Mouse (Mus musculus) heart, embryonic 11.5 days (tissue): ENCODE measurements around the gene Dntt. TPM values are rescaled to one million over a fixed set of nuclear protein-coding genes. Genes with fewer than 3 reads are reported as not detected.

Source experiments
- ATAC-seq: fragments of 200-750 bp; cut with Nextera tagmentation; replicated peaks from 2 replicates; pipeline ENCODE4 v1.8.0; 2017; ENCODE audit warnings: moderate library complexity; ENCODE audit not compliant: insufficient number of reproducible peaks, low FRiP score, low TSS enrichment
- H3K27ac ChIP-seq: fragments of 300-500 bp; sonication (generic); 2 replicates; pipeline ENCODE4 v1.5.1; 2014; ENCODE audit warnings: mild to moderate bottlenecking, low read depth, low read length
- H3K27me3 ChIP-seq: fragments of 300-500 bp; sonication (generic); 2 replicates; pipeline ENCODE4 v1.6.1; 2014; ENCODE audit warnings: mild to moderate bottlenecking, low read length, mixed read lengths; ENCODE audit not compliant: control insufficient read depth, insufficient read depth
- H3K36me3 ChIP-seq: fragments of 300-500 bp; sonication (generic); 2 replicates; pipeline ENCODE4 v1.6.1; 2014; ENCODE audit warnings: mild to moderate bottlenecking, low read length, moderate library complexity, mixed read lengths; ENCODE audit not compliant: control insufficient read depth, insufficient read depth
- H3K4me1 ChIP-seq: fragments of 300-500 bp; sonication (generic); 2 replicates; pipeline ENCODE4 v1.6.1; 2014; ENCODE audit warnings: low read length; ENCODE audit not compliant: control insufficient read depth, insufficient read depth
- H3K4me2 ChIP-seq: fragments of 300-500 bp; sonication (generic); 2 replicates; pipeline ENCODE4 v1.6.1; 2014; ENCODE audit warnings: mild to moderate bottlenecking, moderate library complexity
- H3K4me3 ChIP-seq: fragments of 300-500 bp; sonication (generic); 2 replicates; pipeline ENCODE4 v1.5.1; 2014; ENCODE audit warnings: low read depth, low read length
- H3K9ac ChIP-seq: fragments of 300-500 bp; sonication (generic); 2 replicates; pipeline ENCODE4 v1.6.1; 2014; ENCODE audit warnings: mild to moderate bottlenecking, low read depth, low read length, moderate library complexity
- H3K9me3 ChIP-seq: fragments of 300-500 bp; sonication (generic); replicated peaks from 2 replicates; pipeline ENCODE4 v1.6.1; 2016; ENCODE audit warnings: low read length; ENCODE audit not compliant: control insufficient read depth
- WGBS: fragments of 180-500 bp; shearing (Covaris S2); extraction: QIAGEN DNeasy Blood & Tissue Kit; methylation state at CpG from one replicate; pipeline ENCODE4 v1.1.7; 2014; ENCODE audit not compliant: insufficient replicate concordance; 5-methylcytosine and 5-hydroxymethylcytosine counted together
- polyA plus RNA-seq: library from polyadenylated mRNA; unstranded; fragments of >200 nt; fragmentation: Nextera tagmentation; extraction: Ambion mirVana; gene quantifications from 2 replicates; pipeline ENCODE4 v1.2.1, GENCODE M21; 2014

The Dntt gene
- polyA plus RNA-seq, 1 experiment from 2014 or later: not detected

- 0 out of 2 replicates have a peak, but pooled peaks cover 3% of the 10 kb centered on the region for H3K27me3 ChIP-seq
- H3K4me1 ChIP-seq: no peaks in the 10 kb centered on the region
- H3K4me2 ChIP-seq: no peak overlapping the region
- 87% methylated on average over 7 of the region's 7 CpGs for WGBS
- no peak overlapping the region for H3K27ac ChIP-seq
- H3K36me3 ChIP-seq: no peaks in the 10 kb centered on the region
- no peaks in the 10 kb centered on the region for H3K9me3 ChIP-seq
- ATAC-seq: no peak
- no peak overlapping the region for H3K4me3 ChIP-seq
- no peak overlapping the region for H3K9ac ChIP-seq
These were observed 79.6 kb downstream of the Dntt start for GRCm38 (mm10) chr19:41108666-41109065.

Other genes with a start within 250 kb of the Dntt start
- 8.5 and 11.9 TPM in 2 replicates for gene Ccnj, start 198.0 kb upstream of the Dntt start, polyA plus RNA-seq
- 9.1 and 11.7 TPM in 2 replicates for gene Zfp518a, start 134.6 kb upstream of the Dntt start, polyA plus RNA-seq
- 0.18 and 0.21 TPM in 2 replicates for gene Blnk, start 34.7 kb upstream of the Dntt start, polyA plus RNA-seq
- gene Opalin, start 47.8 kb downstream of the Dntt start, polyA plus RNA-seq: 0.21 TPM in 1 of 2 replicates, not detected in the other
- not detected in 2 replicates for gene Tll2, start 177.6 kb downstream of the Dntt start, polyA plus RNA-seq
- 92.1 and 135 TPM in 2 replicates for gene Tm9sf3, start 234.7 kb downstream of the Dntt start, polyA plus RNA-seq